Mouse (Mus musculus) CD4-positive, CD25-positive, alpha-beta regulatory T cell, adult 2 months (primary cell): ENCODE results near the gene Elp4.

Experiments used
- DNase-seq: peaks from one replicate; pipeline ENCODE4 v3.0.0-alpha.2; 2012; ENCODE audit warnings: low read depth, low spot score

Elp4 gene

DNA sequence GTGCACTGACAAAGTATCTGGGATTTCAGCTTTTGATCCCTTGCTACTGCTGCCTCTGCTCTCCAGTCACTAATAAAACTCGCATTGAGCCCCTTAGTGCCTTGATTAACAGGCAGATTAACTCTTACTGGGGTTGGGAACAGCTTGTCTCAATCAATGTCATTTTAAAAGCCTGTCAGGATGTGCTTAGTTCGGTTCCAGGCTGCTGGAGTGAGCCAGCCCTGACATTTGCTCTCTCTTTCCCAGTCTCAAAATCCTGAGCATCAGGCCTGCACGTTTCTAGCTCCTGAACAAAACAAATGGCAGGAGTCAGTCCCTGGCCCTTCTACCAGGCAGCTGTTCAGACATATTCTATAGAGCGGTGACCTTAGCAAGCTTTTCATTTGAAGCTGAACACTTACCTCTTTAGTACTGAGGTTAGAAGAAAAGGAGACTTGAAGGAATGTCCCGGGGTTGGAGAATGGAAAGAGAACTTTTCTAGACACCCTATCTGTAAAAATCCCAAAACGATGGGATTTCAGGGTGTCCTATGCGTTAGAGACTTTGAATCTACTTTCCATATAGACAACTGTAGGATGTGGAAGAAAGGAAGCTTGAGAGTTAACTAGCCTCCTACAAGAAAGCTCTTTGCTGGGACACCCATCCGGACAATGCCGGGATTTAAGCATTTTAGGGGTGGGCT lies 233.1 kb downstream of the Elp4 start:
- DNase-seq, result no peak

DNA sequence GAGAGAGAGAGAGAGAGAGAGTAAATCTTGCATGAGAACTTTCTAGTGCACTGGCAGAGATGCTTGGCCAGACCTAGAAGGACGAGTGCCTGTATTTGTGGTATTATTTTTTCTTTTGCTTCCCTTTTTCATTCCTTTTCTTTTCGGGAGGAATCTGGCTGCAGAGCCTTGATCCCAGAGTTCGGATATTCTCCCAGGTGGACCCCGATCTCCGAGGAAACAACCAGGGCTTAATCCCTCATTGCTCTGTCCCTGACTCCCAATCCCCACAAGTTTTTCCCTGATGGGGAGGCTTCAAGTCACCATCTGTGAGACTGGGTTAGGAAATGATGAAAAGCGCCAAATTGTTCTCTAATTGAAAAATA lies 233.7 kb downstream of the Elp4 start:
- DNase-seq, result no peak

DNA sequence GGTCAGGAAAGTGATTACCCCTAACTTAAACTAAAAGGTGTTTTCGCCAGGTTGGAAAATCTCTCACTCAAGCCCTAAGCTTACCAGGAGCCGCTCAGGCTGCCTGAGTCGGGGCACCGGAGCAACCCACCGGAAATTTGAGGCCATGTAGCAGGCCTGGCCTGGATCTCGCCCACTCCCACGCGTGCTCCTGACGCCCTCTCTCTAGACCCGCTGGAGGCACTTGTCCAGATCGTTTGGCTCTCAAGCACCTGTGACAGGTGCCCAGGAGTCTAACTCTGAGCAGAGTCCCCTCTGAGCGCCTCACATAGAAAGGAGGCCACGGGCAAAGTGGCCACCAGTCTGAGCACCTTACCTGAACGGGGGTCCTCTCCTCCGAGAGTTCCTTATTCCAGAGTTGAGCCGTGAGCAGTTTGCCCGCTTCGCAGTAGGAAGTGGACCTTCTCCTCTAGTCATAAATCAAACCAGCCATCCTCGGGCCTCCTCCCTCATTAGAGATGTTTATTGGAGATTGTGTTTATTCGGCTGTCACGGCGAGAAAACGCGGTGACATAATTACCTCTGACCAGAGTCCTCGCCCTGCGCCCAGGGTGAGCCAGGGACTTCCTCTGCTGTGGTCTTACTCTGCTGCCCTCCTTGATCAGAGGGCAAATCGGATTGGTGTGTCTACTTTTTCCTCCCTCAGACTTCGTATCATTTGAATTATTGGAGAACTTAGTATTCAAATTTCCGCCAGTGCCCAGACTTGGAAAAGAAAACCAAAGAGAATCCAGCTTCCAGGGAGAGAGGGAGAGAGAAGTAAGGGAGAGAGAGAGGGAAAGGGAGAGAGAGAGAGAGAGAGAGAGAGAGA lies 234.3 kb downstream of the Elp4 start:
- DNase-seq, result no peak

DNA sequence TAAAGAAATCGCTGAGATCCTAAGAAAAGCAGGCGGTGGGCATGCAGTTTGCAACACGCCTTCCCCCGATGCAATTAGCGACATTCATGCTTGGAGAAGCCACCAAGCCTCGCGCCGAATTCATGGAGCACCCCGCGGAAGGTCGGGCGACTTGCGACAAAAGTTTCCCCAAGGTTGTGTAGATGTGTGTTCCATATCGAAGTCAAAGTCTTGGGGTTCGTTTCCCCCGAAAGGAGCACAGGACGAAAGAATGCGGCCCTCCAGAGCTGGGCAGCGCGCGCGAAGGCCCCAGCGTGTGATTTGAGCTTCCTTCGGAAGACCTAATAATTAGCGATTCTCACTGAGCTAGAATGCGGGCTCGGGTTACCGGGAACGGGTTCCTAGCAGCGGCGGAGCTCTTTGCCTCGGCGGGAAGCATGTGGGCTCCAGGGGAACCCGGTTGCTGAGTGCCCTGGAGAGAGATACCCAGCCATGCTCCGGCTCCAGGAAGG lies 234.9 kb downstream of the Elp4 start:
- DNase-seq, result no peak

DNA sequence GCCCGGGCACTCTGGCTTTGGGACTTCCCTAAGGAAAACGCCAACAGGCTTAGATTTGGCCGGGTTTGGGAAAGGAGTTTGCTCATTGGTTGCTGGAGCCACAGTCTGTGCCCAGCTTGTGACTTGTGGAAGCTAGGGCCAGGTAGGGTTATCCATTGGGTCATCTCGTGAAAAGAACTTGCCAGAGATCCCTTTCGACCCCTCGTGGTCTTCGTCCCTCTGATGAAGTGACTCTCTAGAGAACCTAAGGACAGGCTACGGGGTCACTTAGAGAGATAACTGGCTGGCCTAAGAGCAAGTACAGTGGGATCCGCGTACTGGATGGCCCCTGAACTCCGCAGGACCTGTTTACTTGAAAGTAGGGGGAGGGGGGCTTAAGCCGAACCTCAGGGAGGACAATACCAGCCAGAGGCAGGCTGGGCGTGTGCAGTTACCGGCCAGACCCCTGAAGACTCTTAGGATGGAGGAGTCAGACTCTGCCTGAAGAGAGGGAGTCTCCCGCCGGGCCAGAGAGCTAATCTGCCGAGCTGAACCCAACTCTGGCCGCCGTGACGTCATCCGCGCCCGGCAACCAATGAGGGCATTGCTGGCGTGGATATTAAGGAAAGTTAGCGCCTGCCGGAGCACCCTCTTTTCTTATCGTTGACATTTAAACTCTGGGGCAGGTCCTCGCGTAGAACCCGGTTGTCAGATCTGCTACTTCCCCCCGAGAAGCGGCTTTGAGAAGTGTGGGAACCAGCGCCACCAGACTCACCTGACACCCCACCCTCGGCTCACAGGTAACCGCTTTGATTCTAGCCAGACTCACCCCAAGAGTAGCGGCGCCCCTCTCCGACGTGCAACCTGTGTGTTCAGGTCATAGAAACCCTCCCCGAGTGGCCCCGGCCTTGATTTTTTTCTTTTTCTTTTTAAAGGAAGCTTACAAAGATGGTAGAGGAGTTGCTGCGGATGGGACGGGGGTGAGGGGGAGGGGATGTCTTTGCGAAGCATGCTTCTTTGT lies 235.8 kb downstream of the Elp4 start, which contains the start of gene Pax6:
TSS of gene Pax6 (plus strand) at position 630 of the 1,000 bp plus-strand sequence.
- DNase-seq, result no peak

DNA sequence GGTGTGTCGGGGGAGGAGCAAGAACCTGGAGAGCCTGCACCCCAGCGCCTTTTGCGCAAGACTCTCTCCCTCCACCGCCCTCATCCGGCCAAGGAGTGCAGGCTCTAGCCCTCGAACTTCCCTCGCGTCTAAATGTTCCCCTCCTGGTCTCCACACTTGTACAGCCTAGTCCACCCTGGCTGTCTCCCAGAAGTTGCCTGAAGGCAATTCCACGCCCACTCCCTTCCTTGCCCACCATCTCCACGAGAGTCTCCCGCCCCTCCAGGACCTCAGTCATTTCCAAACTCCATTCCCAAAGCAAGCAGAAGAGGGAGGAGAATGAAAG lies 236.8 kb downstream of the Elp4 start:
- no peak for DNase-seq

DNA sequence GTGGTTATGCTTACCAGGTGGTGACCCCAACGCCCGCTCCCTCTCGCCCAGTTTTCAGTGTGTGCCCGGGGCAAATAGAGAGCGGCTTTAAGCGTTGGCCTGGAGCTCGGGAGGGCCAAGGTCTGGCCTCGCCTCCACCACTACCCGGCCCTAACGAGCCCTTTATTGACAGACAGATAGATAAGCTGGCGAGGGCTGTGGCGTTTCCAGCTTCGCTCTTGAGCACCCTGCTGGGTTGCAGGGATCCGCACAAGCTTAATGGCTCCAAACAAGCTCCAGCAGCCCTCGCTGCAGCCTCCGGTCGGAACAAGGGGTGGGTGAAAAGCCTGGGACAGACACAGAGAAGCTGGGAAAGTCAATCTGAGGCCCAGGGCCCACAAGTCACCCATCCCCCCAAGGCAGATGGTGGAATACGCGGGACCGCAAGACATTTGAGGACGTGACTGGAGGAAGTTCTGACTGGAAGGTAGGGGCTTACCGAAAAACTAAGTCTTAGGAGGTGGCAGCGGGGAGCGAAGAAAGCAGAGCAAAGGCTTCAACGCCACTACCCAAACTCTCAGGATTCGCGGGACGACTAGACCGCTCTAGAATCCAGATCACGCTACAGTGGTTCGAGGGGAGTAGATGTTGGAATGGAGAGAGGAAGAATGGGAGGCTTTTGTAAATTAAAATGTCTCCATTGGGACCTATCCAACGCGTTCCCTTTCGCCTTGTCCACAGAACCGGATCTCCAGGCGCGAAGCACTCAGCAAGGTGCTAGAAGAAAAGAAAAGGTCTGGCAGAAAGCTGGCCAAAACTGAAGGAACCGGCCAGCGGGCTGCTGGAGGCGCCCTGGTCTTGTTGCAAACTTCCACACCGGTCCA lies 237.4 kb downstream of the Elp4 start:
- no peak for DNase-seq

DNA sequence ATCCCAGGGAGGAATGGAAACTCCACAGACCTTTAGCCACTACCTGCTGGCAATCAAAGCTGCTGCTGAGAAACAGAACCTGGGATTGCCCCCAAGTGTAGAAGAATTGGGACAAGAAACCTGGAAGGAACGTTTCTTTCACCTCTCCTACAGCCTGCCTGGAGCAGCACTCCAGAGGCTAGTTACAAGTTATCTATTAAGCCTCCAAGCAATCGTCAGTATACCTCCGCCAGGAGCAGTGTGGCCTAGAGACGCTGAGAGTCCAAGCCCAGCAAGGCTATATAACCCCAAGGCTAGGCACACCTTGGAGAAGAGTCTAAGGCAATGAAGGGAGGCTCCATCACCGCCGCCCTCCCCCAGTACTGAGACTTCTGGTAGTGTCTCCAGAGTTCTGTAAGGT lies 238.0 kb downstream of the Elp4 start:
- no peak for DNase-seq

DNA sequence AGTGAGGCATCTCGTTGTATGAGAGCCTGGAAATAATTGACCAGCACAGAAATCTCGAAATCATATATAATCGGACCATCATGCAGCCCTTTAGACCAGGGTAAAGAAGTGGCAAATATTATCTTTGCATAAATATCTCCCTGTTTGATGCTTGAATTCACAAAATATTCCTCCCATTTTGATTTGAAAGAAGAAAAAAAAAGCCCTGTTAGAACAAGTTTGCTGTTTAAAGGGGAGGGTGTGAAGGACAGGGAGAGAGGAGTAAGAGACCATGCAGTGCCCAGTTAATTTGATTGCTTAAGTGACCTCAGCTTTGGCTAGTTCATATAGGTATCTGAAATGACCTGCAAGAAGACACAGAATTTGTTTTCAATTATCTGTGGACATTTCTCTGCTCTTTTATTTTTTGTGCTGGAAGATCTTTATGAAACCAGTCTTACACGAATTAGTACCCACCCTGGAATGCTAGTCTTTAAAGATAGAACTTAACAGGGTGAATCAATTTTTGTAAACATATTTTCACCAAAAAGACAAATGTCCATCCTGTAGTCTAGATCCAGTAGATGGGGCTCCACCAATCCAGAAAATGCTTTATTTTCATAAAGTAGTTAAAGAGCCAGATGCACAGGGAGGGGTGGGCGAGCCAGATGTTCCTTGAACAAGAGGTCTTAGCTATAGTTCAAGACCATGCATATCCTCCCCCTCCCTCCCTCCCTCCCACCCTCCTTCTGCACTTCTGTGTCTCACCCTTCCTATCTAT lies 238.7 kb downstream of the Elp4 start:
- no peak for DNase-seq

DNA sequence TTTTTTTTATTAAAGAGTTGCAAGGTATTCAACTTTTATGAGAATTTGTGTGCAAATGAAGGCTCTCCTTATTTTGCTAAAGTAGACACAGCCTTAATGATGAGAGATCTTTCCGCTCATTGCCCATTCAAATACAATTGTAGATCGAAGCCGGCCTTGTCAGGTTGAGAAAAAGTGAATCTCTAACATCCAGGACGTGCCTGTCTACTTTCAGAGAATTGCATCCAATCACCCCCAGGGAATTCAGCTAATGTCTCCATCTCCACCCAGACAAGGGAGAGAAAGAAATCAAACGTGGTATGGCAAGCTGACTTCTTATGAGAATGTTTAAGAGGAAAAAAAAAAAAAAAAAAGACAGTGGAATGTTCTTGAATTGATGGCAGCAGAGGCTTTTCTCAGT lies 239.4 kb downstream of the Elp4 start:
- no peak for DNase-seq

DNA sequence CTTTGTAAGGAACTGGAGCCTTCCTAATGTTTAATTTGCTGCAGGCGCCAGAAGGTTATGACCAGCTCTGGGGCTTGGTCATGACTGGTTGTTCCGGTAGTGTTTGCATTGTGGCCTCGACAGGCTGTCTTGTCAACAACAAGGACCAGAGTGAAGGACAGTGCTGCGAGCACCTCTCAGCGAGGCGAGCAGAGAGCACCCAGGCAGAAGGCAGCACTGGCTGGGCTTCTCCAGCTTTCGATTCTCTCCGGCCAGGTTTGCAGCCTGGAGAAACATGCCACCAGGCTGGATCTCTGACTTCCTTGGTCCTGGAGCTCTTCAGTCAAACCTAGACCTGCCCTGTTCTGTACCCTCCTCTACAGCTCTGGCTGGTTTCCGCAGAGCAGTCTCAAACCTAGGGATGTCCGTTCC lies 241.3 kb downstream of the Elp4 start:
- DNase-seq, result no peak

DNA sequence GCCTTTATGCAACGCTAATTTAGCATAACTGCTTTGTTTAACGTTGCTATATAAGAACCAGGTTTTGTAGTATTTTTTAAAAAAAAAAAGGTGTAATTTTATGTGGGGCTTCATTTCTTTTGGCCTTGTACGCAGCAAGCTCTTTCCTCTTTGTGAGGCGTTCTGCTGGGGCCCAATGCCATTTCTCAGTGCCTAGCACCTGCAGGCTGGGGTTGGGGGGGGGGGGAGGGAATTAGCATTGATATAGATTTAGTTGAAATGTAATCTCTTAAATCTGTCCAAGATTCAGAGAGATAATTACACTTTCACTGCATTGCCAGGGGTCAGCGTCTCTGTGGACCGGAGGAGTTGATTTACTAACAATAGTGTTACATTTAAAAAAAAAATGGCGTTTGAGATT lies 241.8 kb downstream of the Elp4 start:
- no peak for DNase-seq

DNA sequence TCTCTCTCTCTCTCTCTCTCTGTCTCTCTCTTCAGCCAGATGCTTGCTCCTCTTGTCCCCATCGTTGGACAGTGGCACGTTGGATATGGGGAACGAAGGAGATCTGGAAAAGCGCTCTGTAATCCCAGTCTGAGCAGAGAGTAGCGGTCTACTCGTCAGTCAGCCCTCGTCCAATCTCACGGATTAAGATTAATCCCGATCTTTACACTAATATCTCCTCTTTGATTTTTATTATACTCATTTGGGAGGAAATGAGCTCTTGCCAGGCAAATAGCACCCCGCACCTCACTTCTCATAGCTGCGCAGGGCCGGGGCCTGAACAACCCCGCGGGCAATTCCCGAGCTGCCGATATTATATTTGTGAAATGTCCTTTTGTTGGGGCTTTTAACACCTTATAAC lies 242.2 kb downstream of the Elp4 start:
- no peak for DNase-seq

DNA sequence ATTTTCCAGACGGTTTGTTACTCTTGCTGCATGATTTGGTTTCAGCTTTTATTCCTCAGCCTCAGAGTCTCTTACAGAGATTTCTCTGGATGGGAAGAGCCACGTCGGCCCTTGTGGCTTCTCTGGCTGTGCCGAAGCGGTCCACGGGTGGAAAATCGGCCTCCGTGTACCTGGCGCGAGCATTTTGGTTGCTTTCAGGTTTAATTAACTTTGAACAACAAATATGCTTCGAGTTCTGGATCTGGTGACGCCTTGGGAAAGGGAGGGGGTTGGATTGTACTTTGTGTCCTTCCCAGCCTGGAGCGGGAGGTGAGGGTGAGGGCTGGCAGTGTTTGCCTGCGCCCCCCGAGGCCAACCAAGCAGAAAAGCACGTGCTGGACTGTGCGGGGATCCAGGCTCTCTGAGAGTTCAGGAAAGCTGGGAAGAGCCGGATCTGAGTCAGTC lies 242.7 kb downstream of the Elp4 start:
- no peak for DNase-seq

DNA sequence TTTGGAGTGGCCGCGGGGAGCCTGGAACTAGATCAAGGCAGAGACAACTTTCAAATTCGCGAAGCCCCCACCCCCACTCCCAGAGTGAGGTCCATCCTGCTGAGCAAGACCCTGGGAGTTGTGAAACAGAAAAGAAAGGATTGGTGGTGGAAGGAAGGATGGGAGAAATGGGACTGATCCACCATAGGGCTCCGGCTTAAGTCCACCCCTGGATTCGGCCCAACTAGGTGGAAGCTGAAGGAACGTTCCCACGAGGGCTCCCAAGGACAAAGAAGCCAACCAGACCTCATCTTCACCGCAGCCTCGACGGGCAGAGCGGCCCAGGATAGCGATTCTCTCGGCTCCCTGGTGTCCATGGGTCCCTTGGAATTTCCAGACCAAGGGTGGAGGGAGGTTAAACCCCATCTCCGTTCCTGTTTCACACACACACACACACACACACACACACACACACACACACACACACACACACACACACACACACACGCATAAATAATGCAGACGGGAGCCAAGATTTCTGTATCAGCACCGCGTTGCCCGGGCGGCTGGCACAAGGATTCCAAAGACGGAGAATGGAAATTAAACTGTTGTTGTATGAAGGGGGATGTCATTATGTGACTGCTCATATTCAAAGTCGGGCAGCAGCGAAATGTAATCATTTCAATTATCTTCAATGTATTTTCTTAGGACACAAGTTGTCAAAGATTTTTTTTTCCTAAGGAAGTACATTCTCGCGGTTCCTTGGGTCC lies 243.3 kb downstream of the Elp4 start:
- DNase-seq, result no peak

DNA sequence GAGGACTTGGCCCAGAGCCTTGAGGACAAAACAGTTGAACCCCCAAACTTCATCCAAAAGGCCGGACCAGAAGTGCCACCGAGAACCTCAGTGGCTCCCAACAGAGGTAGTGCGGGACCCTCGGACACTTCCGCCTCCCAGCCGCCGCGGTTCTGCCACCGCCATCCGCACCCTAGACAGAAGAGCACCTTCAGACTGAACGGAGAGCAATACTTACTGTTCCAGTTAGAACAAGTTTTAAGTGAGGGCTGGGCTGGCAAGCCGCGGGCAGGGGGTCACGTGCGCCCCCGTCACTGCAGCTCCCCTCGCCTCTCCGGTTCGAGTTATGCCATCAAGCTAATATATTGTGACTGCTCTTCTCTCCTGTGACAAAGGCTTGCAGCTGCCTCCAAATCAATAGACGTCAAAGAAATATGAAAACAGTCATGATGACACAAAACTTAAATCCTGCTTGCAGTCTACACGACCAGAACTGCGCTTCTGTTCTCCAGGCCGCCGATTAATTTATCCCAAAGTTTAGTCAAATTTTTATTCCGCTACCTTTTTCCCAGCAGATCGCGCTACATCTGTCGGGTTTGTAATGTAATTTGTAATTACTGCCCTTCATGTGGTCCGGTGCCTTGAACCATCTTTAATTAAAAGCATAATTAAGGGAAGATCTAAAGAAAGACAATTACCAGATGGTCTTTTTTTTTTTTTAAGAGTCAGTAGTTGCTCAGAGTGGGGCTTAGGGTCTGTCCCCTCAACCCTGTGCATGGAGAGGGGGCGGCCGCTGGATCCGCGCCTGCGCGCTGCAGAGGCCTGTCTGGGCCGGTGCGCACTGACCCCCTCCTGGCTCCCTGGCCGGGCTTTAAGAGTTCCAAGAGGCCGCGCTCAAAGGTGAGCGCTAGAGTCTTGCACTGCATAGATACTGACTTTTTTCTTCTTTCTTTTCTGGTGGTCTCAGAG lies 244.2 kb downstream of the Elp4 start:
- no peak for DNase-seq

DNA sequence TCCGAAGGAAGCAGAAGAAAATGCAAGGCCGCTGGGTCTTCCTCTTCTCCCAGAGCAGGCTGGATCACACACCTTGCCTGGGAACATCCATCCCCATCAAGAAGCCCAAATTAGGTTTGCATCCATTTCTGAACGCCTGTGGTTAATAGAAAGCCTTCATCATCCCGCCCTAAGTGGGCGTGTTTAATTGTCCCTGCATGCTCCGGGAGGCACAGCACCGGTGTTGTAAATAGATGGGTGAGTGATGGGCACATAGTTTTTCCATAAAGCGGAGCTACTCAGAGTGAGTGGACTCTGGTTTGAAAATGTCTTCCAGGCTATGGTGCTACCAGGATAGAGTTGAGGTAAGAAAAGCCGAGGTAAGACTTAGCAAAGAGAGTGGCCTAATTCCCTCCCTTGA lies 245.0 kb downstream of the Elp4 start:
- DNase-seq, result no peak

DNA sequence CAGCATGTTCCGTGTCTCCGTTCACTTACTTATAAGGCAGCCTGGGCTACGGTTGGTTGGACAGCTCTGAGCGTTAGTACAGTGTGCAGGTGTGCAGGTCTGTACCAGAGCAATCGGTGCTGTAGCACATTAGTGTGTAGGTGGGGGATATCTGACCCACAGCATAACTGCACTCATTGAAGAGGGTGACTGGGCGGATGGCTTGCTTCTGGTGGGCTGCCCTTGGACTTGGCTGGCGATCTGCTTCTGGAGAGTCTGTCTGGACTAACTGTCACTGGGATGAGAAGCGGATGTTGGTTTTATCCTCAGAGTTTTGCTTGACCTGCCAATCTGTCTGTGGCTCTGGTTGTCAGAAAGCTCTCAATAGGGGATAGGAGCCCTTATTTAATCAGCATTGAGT lies 247.9 kb downstream of the Elp4 start:
- DNase-seq, result no peak
